Mouse (Mus musculus): ENCODE results near the gene Nampt. TPM values are rescaled to one million over a fixed set of nuclear protein-coding genes. Genes with fewer than 3 reads are reported as not detected.
"Not testable (repeated sequence)": the region's sequence is repeated elsewhere in the genome, so short reads cannot be mapped to it uniquely, and the experiment has no call there.

Nampt gene
- polyA plus RNA-seq, 1 experiment: 30.2 TPM

DNA sequence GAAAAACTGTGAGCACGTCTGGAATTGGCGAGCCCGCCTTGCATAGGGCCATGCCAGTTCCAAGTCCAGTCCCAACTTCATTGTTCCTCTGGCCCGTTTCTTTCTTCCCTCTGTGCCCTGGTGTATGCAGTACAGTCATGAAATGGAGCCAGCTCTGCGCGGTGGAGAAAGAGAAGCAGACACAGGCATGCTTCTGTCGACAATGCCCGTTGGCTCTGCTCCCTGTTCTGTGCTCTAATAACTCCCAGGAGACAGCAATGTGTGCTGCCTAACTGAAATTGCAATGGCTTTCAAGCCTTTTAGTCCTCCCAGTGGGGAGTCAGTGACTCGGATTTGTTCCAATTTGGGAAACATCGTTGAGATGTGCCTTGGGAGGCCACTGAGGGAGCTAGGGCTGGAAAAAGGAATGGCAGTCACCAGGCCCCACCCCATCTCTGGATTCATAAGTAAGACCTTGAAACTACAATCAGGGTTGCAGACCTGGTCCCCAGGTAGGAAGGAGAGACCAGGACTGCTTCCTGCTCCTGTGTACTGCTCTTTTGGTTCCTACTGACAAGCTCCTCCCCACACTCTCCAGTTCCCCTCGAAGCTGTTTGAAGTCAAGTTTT is 58.7 kb downstream of the Nampt start:
- 7% methylated on average over 11 of the region's 11 CpGs for WGBS
- Histone ChIP-seq H3K4me3 (replicated peaks; ENCODE audit: insufficient read depth, low read depth, low read length) (no peak overlapping the region), H3K4me1 (ENCODE audit: control insufficient read depth, insufficient read depth, low read length) (no peaks in the 10 kb centered on the region), H3K27me3 (ENCODE audit: control insufficient read depth, insufficient read depth, low read length) (no peaks in the 10 kb centered on the region), H3K27ac (ENCODE audit: insufficient read depth, low read length) (no peak overlapping the region)
- TF ChIP-seq POLR2A (IDR thresholded peaks at IDR 0.05; ENCODE audit: borderline replicate concordance, insufficient read depth, low read length) (no peak), CTCF (IDR thresholded peaks at IDR 0.05; ENCODE audit: borderline replicate concordance, insufficient read depth, low read depth, low read length) (no peak)
- peak in 1 of 2 experiments; percentile 28 for DNase-seq

DNA sequence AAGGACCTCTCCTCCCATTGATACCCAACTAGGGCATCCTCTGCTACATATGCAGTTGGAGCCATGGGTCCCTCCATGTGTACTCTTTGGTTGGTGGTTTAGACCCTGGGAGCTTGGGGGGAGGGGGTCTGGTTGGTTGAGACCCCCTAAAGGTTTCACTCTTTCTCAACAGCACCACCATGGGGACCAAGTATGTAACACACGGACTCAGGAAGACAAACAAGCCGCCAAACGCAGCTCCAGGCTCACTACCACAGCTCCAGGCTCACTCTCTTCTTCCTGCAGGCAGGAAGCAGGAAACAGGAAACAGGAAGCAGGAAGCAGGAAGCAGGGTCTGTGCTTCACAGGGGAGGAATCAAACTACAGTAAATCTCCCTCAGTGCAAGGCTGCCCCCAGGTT is 60.0 kb downstream of the Nampt start:
- no peak for TF ChIP-seq CTCF (IDR thresholded peaks at IDR 0.05; ENCODE audit: borderline replicate concordance, insufficient read depth, low read depth, low read length)
- TF ChIP-seq POLR2A (IDR thresholded peaks at IDR 0.05; ENCODE audit: borderline replicate concordance, insufficient read depth, low read length): no peak
- DNase-seq: no peak
- WGBS: 97% methylated on average over 3 of the region's 3 CpGs
- H3K27ac ChIP-seq (ENCODE audit: insufficient read depth, low read length): no peak overlapping the region
- H3K4me1 ChIP-seq (ENCODE audit: control insufficient read depth, insufficient read depth, low read length): no peaks in the 10 kb centered on the region
- H3K4me3 ChIP-seq (replicated peaks; ENCODE audit: insufficient read depth, low read depth, low read length): no peak overlapping the region
- H3K27me3 ChIP-seq (ENCODE audit: control insufficient read depth, insufficient read depth, low read length): no peaks in the 10 kb centered on the region

DNA sequence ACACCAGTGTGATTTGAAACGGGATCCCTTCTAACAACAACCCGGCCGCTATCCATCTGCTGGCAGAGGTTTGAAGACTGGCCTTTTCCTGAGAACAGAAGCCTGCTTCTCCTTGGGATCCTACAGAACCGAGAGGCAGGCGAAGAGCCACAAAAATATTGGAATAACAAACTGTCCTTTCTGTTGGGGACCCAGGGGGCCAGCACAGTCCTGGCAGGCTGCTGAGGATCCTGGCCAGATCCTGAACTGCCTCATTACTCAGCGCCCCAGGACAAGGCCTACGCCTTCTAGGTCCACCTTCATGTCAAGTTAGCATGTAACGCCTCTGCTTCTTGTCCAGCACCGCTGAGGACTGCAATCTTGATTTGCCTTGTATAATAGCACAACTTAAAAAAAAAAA is 65.0 kb downstream of the Nampt start:
- WGBS: 25% methylated on average over 9 of the region's 9 CpGs
- peak; percentile 19 to 47 for DNase-seq
- TF ChIP-seq POLR2A (IDR thresholded peaks at IDR 0.05; ENCODE audit: borderline replicate concordance, insufficient read depth, low read length) (no peak), CTCF (IDR thresholded peaks at IDR 0.05; ENCODE audit: borderline replicate concordance, insufficient read depth, low read depth, low read length) (no peak)
- no peak overlapping the region for H3K27ac ChIP-seq (ENCODE audit: insufficient read depth, low read length)
- no peak overlapping the region for H3K4me3 ChIP-seq (replicated peaks; ENCODE audit: insufficient read depth, low read depth, low read length)
- no peaks in the 10 kb centered on the region for H3K27me3 ChIP-seq (ENCODE audit: control insufficient read depth, insufficient read depth, low read length)
- no peaks in the 10 kb centered on the region for H3K4me1 ChIP-seq (ENCODE audit: control insufficient read depth, insufficient read depth, low read length)

DNA sequence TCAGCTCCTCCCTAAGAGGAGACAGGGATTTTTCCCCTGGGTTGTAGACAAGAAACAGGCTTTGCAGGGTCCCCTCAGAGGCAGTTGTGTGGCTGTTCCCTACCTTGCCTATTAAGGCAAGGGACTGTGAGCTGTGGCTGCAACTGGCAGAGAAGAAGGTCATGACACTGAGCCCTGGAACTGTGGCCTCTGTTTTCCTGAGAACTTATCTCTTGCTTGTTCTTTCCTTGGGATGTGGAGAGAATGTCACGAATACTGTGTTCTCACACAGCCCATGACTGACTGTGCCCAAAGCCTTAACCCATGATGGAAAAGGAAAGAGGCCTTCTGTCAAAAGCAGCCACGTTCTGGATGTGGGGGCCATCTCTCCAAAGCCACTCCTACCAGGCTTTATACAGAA is 65.7 kb downstream of the Nampt start:
- whole genome bisulfite sequencing: 92% methylated on average over 2 of the region's 2 CpGs
- H3K27me3 ChIP-seq (ENCODE audit: control insufficient read depth, insufficient read depth, low read length): no peaks in the 10 kb centered on the region
- no peak overlapping the region for H3K4me3 ChIP-seq (replicated peaks; ENCODE audit: insufficient read depth, low read depth, low read length)
- no peak for TF ChIP-seq POLR2A (IDR thresholded peaks at IDR 0.05; ENCODE audit: borderline replicate concordance, insufficient read depth, low read length)
- no peak for TF ChIP-seq CTCF (IDR thresholded peaks at IDR 0.05; ENCODE audit: borderline replicate concordance, insufficient read depth, low read depth, low read length)
- H3K4me1 ChIP-seq (ENCODE audit: control insufficient read depth, insufficient read depth, low read length): no peaks in the 10 kb centered on the region
- DNase-seq: no peak
- H3K27ac ChIP-seq (ENCODE audit: insufficient read depth, low read length): no peak overlapping the region

DNA sequence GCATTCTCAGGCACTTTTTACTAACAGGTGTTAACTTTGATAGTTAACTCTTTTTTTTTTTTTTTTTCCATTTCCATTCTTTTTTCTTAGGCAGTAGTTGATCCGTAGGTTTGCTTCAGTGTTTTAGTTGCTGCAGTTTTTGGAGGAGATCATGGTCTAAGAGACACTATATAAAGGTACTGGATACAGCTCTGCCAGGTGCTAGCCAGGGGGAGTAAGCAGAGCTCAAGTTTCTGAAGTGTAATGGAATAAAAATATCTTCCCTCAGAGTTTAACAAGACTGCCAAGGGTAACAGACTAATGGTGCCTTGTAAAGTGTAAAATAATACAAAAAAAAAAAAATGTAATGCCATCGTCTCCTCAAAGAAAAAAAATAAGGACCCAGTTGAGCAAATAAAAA is 67.0 kb downstream of the Nampt start:
- TF ChIP-seq CTCF (IDR thresholded peaks at IDR 0.05; ENCODE audit: borderline replicate concordance, insufficient read depth, low read depth, low read length) (no peak), POLR2A (IDR thresholded peaks at IDR 0.05; ENCODE audit: borderline replicate concordance, insufficient read depth, low read length) (no peak)
- no peak overlapping the region for H3K4me3 ChIP-seq (replicated peaks; ENCODE audit: insufficient read depth, low read depth, low read length)
- H3K27ac ChIP-seq (ENCODE audit: insufficient read depth, low read length): no peak overlapping the region
- 96% methylated on average over 2 of the region's 2 CpGs for WGBS
- no peak for DNase-seq
- no peaks in the 10 kb centered on the region for H3K4me1 ChIP-seq (ENCODE audit: control insufficient read depth, insufficient read depth, low read length)
- H3K27me3 ChIP-seq (ENCODE audit: control insufficient read depth, insufficient read depth, low read length): no peaks in the 10 kb centered on the region

- no peak overlapping the region for H3K4me3 ChIP-seq (replicated peaks; ENCODE audit: insufficient read depth, low read depth, low read length)
- TF ChIP-seq CTCF (IDR thresholded peaks at IDR 0.05; ENCODE audit: borderline replicate concordance, insufficient read depth, low read depth, low read length) (no peak), POLR2A (IDR thresholded peaks at IDR 0.05; ENCODE audit: borderline replicate concordance, insufficient read depth, low read length) (no peak)
- no peaks in the 10 kb centered on the region for H3K27me3 ChIP-seq (ENCODE audit: control insufficient read depth, insufficient read depth, low read length)
- no peak overlapping the region for H3K27ac ChIP-seq (ENCODE audit: insufficient read depth, low read length)
- 98% methylated on average over 3 of the region's 3 CpGs for WGBS
- no peaks in the 10 kb centered on the region for H3K4me1 ChIP-seq (ENCODE audit: control insufficient read depth, insufficient read depth, low read length)
- no peak for DNase-seq
Measured at GRCm38 (mm10) chr12:32888226-32888625, 68.9 kb downstream of the Nampt start.

- TF ChIP-seq POLR2A (IDR thresholded peaks at IDR 0.05; ENCODE audit: borderline replicate concordance, insufficient read depth, low read length) (no peak), CTCF (IDR thresholded peaks at IDR 0.05; ENCODE audit: borderline replicate concordance, insufficient read depth, low read depth, low read length) (no peak)
- 67% methylated on average over 5 of the region's 5 CpGs for WGBS
- no peak for DNase-seq
- Histone ChIP-seq H3K4me1 (ENCODE audit: control insufficient read depth, insufficient read depth, low read length) (no peaks in the 10 kb centered on the region), H3K27me3 (ENCODE audit: control insufficient read depth, insufficient read depth, low read length) (no peaks in the 10 kb centered on the region), H3K4me3 (replicated peaks; ENCODE audit: insufficient read depth, low read depth, low read length) (no peak overlapping the region), H3K27ac (ENCODE audit: insufficient read depth, low read length) (no peak overlapping the region)
Measured at GRCm38 (mm10) chr12:32889846-32890245, 70.5 kb downstream of the Nampt start.

- Histone ChIP-seq H3K4me1 (ENCODE audit: control insufficient read depth, insufficient read depth, low read length) (no peaks in the 10 kb centered on the region), H3K27me3 (ENCODE audit: control insufficient read depth, insufficient read depth, low read length) (no peaks in the 10 kb centered on the region), H3K27ac (ENCODE audit: insufficient read depth, low read length) (no peak overlapping the region), H3K4me3 (replicated peaks; ENCODE audit: insufficient read depth, low read depth, low read length) (no peak overlapping the region)
- 75% methylated on average over 4 of the region's 4 CpGs for WGBS
- DNase-seq: no peak
- TF ChIP-seq CTCF (IDR thresholded peaks at IDR 0.05; ENCODE audit: borderline replicate concordance, insufficient read depth, low read depth, low read length) (no peak), POLR2A (IDR thresholded peaks at IDR 0.05; ENCODE audit: borderline replicate concordance, insufficient read depth, low read length) (no peak)
Measured at GRCm38 (mm10) chr12:32890455-32890854, 71.1 kb downstream of the Nampt start.

- not testable (repeated sequence) for H3K27me3 ChIP-seq (ENCODE audit: control insufficient read depth, insufficient read depth, low read length); DNase-seq; H3K4me1 ChIP-seq (ENCODE audit: control insufficient read depth, insufficient read depth, low read length); H3K27ac ChIP-seq (ENCODE audit: insufficient read depth, low read length); H3K4me3 ChIP-seq (replicated peaks; ENCODE audit: insufficient read depth, low read depth, low read length)
- WGBS: 82% methylated on average over 13 of the region's 13 CpGs
Measured at GRCm38 (mm10) chr12:32891271-32891670, 71.9 kb downstream of the Nampt start.
